Mouse (Mus musculus) liver, embryonic 14.5 days (tissue): ENCODE measurements at regions not wholly inside any gene's neighbourhood (a gene's known extent, or its start where the extent isn't known, plus 50 kb on each side); places are given as distances from the start of the nearest gene placed in this dataset.

Experiments
- CTCF ChIP-seq: IDR thresholded peaks from 2 replicates; pipeline ENCODE4 v1.5.1; 2016; ENCODE audit warnings: antibody characterized with exemption, low read depth, control low read depth
- EP300 ChIP-seq: IDR thresholded peaks from 2 replicates; pipeline ENCODE4 v1.6.1; 2016; ENCODE audit warnings: antibody characterized with exemption, low read depth

DNA sequence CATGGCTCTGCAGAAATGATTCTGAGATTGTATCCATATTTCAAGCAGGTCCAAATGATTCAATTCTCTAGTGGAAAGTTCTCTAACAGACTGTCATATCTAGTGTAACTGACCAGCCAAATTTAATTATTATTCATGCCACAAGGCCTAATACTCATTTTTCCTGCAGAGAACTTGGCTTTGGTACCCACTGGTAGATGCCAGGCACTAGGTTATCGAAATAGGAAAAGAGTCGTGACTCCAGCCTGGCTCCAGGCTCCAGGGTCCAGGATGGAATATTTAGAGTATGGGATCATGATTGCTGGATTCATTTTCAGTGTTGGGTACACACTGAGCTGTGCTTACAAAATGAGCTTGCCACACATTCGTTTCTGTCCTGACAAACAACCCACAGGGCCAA lies 452.4 kb upstream of the Got2 start:
- no peak for TF ChIP-seq CTCF
- no peak for TF ChIP-seq EP300
